Mouse (Mus musculus): ENCODE measurements around the gene Btbd35f27. TPM values are rescaled to one million over a fixed set of nuclear protein-coding genes. Genes with fewer than 3 reads are reported as not detected.
"Not testable (repeated sequence)": the region's sequence is repeated elsewhere in the genome, so short reads cannot be mapped to it uniquely, and the experiment has no call there.

The Btbd35f27 gene
- not detected in 2 replicates for polyA plus RNA-seq (2014; fragmentation: Nextera tagmentation; extraction: Ambion mirVana)

- not testable (repeated sequence) for H3K4me2 ChIP-seq (ENCODE audit: low read depth, low read length, severe bottlenecking); H3K9ac ChIP-seq (ENCODE audit: low read length); H3K27ac ChIP-seq (ENCODE audit: low read depth, low read length); ATAC-seq (replicated peaks; ENCODE audit: low FRiP score); H3K27me3 ChIP-seq (ENCODE audit: control insufficient read depth, insufficient read depth, low read length); H3K36me3 ChIP-seq (ENCODE audit: control insufficient read depth, insufficient read depth, low read length); H3K9me3 ChIP-seq (ENCODE audit: control insufficient read depth, low read length); DNase-seq (ENCODE audit: low spot score); H3K4me3 ChIP-seq (ENCODE audit: low read depth, low read length); H3K4me1 ChIP-seq (replicated peaks; ENCODE audit: control insufficient read depth, insufficient read depth, low read length)
- WGBS: 79% methylated on average over 2 of the region's 3 CpGs
Measured at GRCm38 (mm10) chrX:4951835-4952234, at the start of gene Btbd35f27. Btbd35f27 (plus strand) TSS chrX:4952135.

Other genes starting within 250 kb of the Btbd35f27 start
- gene Btbd35f4, start 151.6 kb upstream of the Btbd35f27 start, polyA plus RNA-seq (2014; fragmentation: Nextera tagmentation; extraction: Ambion mirVana): not detected in 2 replicates

All from forebrain, embryonic 11.5 days (tissue).